Mouse (Mus musculus) MEL (cell line): ENCODE results near the gene Abca14. TPM values are rescaled to one million over a fixed set of nuclear protein-coding genes. Genes with fewer than 3 reads are reported as not detected.
"Not testable (repeated sequence)": the region's sequence is repeated elsewhere in the genome, so short reads cannot be mapped to it uniquely, and the experiment has no call there.

Experiments used
- DNase-seq: peaks from one replicate; pipeline ENCODE4 v3.0.0; 2011; ENCODE audit warnings: low read depth, low spot score
- H3K27ac ChIP-seq: 2 replicates; pipeline ENCODE4 v1.5.1; 2012; ENCODE audit warnings: low read depth, mild to moderate bottlenecking, control low read depth, low read length, moderate library complexity; ENCODE audit not compliant: control insufficient read depth
- H3K27me3 ChIP-seq, 2 experiments: fragments of 150-350 bp in 1 of 2; sonication (generic) in 1 of 2; 2 replicates each; pipeline ENCODE4 v1.6.1; 2012; ENCODE audit warnings: low read length in 2 of 2, mild to moderate bottlenecking in 2 of 2, improper control_type of control experiment in 1 of 2, moderate library complexity in 1 of 2; ENCODE audit not compliant: insufficient read depth in 2 of 2, control insufficient read depth in 1 of 2
- H3K36me3 ChIP-seq, 2 experiments: 2 replicates each; pipeline ENCODE4 v1.6.1; 2012 to 2014; ENCODE audit warnings: low read length in 2 of 2, improper control_type of control experiment in 1 of 2, inconsistent platforms in 1 of 2, mild to moderate bottlenecking in 1 of 2; ENCODE audit not compliant: insufficient read depth in 2 of 2, control insufficient read depth in 1 of 2
- H3K4me1 ChIP-seq, 2 experiments: fragments of 150-350 bp in 1 of 2; sonication (generic) in 1 of 2; 2 replicates each; pipeline ENCODE4 v1.6.1; 2012; ENCODE audit warnings: low read length in 2 of 2, improper control_type of control experiment in 1 of 2, mild to moderate bottlenecking in 1 of 2; ENCODE audit not compliant: insufficient read depth in 2 of 2, control insufficient read depth in 1 of 2
- H3K4me3 ChIP-seq, 2 experiments: fragments of 150-350 bp in 1 of 2; sonication (generic) in 1 of 2; 2 replicates each; pipeline ENCODE4 v1.5.1; 2012; ENCODE audit warnings: low read depth in 2 of 2, low read length in 2 of 2, mild to moderate bottlenecking in 2 of 2, moderate library complexity in 2 of 2, control low read depth in 1 of 2, improper control_type of control experiment in 1 of 2; ENCODE audit not compliant: control insufficient read depth in 1 of 2, insufficient read depth in 1 of 2
- H3K79me2 ChIP-seq: 2 replicates; pipeline ENCODE4 v1.6.1; 2012; ENCODE audit warnings: mild to moderate bottlenecking, low read length, moderate library complexity; ENCODE audit not compliant: control insufficient read depth, poor library complexity, insufficient read depth
- H3K9ac ChIP-seq: 2 replicates; pipeline ENCODE4 v1.6.1; 2012; ENCODE audit warnings: low read depth, mild to moderate bottlenecking, control low read depth, low read length, moderate library complexity; ENCODE audit not compliant: control insufficient read depth, poor library complexity, severe bottlenecking
- H3K9me3 ChIP-seq: fragments of 150-350 bp; sonication (generic); replicated peaks from 2 replicates; pipeline ENCODE4 v1.6.1; 2012; ENCODE audit warnings: mild to moderate bottlenecking, low read length, improper control_type of control experiment, moderate library complexity; ENCODE audit not compliant: insufficient read depth
- E2F4 ChIP-seq: IDR thresholded peaks from 2 replicates; pipeline ENCODE4 v1.6.1; 2011; ENCODE audit warnings: low read depth, low read length, improper control_type of control experiment, borderline replicate concordance
- EP300 ChIP-seq, 2 experiments: IDR thresholded peaks; 2 replicates each; pipeline ENCODE4 v1.6.1; 2011; ENCODE audit warnings: improper control_type of control experiment in 2 of 2, low read length in 2 of 2, low read depth in 1 of 2, mild to moderate bottlenecking in 1 of 2
- GABPA ChIP-seq: IDR thresholded peaks from 2 replicates; pipeline ENCODE4 v1.6.1; 2012; ENCODE audit warnings: low read depth, mild to moderate bottlenecking, inconsistent platforms, low read length, improper control_type of control experiment, moderate library complexity
- GATA1 ChIP-seq: IDR thresholded peaks from 2 replicates; pipeline ENCODE4 v1.6.1; 2011; ENCODE audit warnings: low read depth, low read length, improper control_type of control experiment
- KAT2A ChIP-seq: conservative IDR thresholded peaks from 2 replicates; pipeline ENCODE4 v1.6.1; 2012; ENCODE audit warnings: low read depth, low read length, improper control_type of control experiment, inconsistent platforms
- MAFK ChIP-seq: IDR thresholded peaks from 2 replicates; pipeline ENCODE4 v1.6.1; 2011; ENCODE audit warnings: low read depth, mild to moderate bottlenecking, low read length, improper control_type of control experiment, borderline replicate concordance
- MAX ChIP-seq: IDR thresholded peaks from 2 replicates; pipeline ENCODE4 v1.6.1; 2011; ENCODE audit warnings: low read length, improper control_type of control experiment
- MAZ ChIP-seq: IDR thresholded peaks from 2 replicates; pipeline ENCODE4 v1.6.1; 2012; ENCODE audit warnings: low read depth, mild to moderate bottlenecking, inconsistent platforms, low read length, improper control_type of control experiment
- MEF2A ChIP-seq: IDR thresholded peaks from 2 replicates; pipeline ENCODE4 v1.6.1; 2014; ENCODE audit warnings: low read depth, mild to moderate bottlenecking, inconsistent platforms, low read length, improper control_type of control experiment; ENCODE audit not compliant: poor library complexity, insufficient replicate concordance, severe bottlenecking; ENCODE audit errors: extremely low read depth
- MYC ChIP-seq: IDR thresholded peaks from 2 replicates; pipeline ENCODE4 v1.6.1; 2011; ENCODE audit warnings: low read depth, mild to moderate bottlenecking, low read length, improper control_type of control experiment, moderate library complexity
- NELFE ChIP-seq: IDR thresholded peaks from 2 replicates; pipeline ENCODE4 v1.6.1; 2011; ENCODE audit warnings: low read depth, low read length, improper control_type of control experiment
- POLR2AphosphoS2 ChIP-seq: IDR thresholded peaks from 2 replicates; pipeline ENCODE4 v1.6.1; 2011; ENCODE audit warnings: low read length, improper control_type of control experiment
- TAL1 ChIP-seq: IDR thresholded peaks from 2 replicates; pipeline ENCODE4 v1.6.1; 2012; ENCODE audit warnings: mild to moderate bottlenecking, inconsistent platforms, low read length, moderate library complexity, mixed read lengths
- TBP ChIP-seq: IDR thresholded peaks from 2 replicates; pipeline ENCODE4 v1.8.0; 2011; ENCODE audit warnings: low read depth, low read length, improper control_type of control experiment
- TCF12 ChIP-seq: IDR thresholded peaks from 2 replicates; pipeline ENCODE4 v1.6.1; 2014; ENCODE audit warnings: low read depth, mild to moderate bottlenecking, inconsistent platforms, low read length, improper control_type of control experiment, moderate library complexity
- USF1 ChIP-seq: IDR thresholded peaks from 2 replicates; pipeline ENCODE4 v1.6.1; 2014; ENCODE audit warnings: low read depth, mild to moderate bottlenecking, inconsistent platforms, low read length, improper control_type of control experiment, moderate library complexity
- USF2 ChIP-seq, 2 experiments: IDR thresholded peaks; 2 replicates each; pipeline ENCODE4 v1.6.1; 2011 to 2012; ENCODE audit warnings: improper control_type of control experiment in 2 of 2, low read length in 2 of 2, borderline replicate concordance in 1 of 2, inconsistent platforms in 1 of 2, low read depth in 1 of 2, mild to moderate bottlenecking in 1 of 2; ENCODE audit not compliant: insufficient read depth in 1 of 2
- ZC3H11A ChIP-seq: IDR thresholded peaks from 2 replicates; pipeline ENCODE4 v1.6.1; 2012; ENCODE audit warnings: low read depth, mild to moderate bottlenecking, inconsistent platforms, low read length, improper control_type of control experiment
- ZKSCAN1 ChIP-seq: IDR thresholded peaks from 2 replicates; pipeline ENCODE4 v1.6.1; 2012; ENCODE audit warnings: low read depth, mild to moderate bottlenecking, inconsistent platforms, low read length, improper control_type of control experiment, moderate library complexity
- ZNF384 ChIP-seq: IDR thresholded peaks from 2 replicates; pipeline ENCODE4 v1.6.1; 2012; ENCODE audit warnings: low read depth, mild to moderate bottlenecking, inconsistent platforms, low read length, improper control_type of control experiment
- polyA plus RNA-seq, 2 experiments: library from polyadenylated mRNA; stranded (reverse) in 1 of 2; unstranded in 1 of 2; fragments of >175 nt in 1 of 2; fragments of >200 nt in 1 of 2; gene quantifications; 2 replicates each; pipeline versions ENCODE4 v1.2.1 to v1.2.4; 2012; ENCODE audit warnings: low replicate concordance in 2 of 2, low read depth in 1 of 2; ENCODE audit not compliant: insufficient read length in 2 of 2, insufficient read depth in 1 of 2, missing spikeins in 1 of 2
- total RNA-seq: library from RNA; depleted of rRNA; stranded (reverse); fragments of 300-350 nt; gene quantifications from 2 replicates; pipeline ENCODE4 v1.2.3, GENCODE M21; 2012

Abca14 gene
- total and polyA plus RNA-seq, 3 experiments: not detected

DNA sequence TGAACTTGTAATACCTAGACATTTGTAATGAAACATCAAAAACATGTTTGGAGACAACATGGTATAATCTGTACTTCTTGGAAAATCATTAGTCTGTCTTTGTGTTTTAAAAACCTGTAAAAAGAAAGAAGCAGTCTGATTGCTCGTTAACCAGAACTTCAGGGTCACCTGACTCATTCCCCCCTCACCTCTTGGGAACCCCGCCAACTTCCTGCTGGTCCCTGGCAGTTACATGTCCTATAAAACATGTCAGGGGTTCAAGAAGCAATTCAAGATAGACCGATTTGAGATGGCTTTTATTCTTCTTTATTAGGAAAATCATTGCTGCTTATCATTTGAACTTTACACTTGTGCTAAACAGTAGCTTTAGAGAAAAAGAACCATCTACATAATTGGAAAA lies 81.5 kb downstream of the Abca14 start:
- no peak overlapping the region for H3K27ac ChIP-seq
- TF ChIP-seq GABPA: no peak
- no peak for TF ChIP-seq TAL1
- no peak for TF ChIP-seq MAX
- no peak for TF ChIP-seq GATA1
- TF ChIP-seq ZNF384: no peak
- no peak for TF ChIP-seq EP300 (IDR thresholded peaks at IDR 0.05; ENCODE audit: low read depth in 1 of 2, low read length in 2 of 2)
- TF ChIP-seq MAFK: no peak
- TF ChIP-seq KAT2A: no peak
- no peak for TF ChIP-seq TBP
- TF ChIP-seq TCF12: no peak
- TF ChIP-seq, all 39 proteins: peak for 0
- Histone ChIP-seq H3K4me3 (no peak overlapping the region), H3K9me3 (no peaks in the 10 kb centered on the region), H3K9ac (no peak overlapping the region), H3K79me2 (no peaks in the 10 kb centered on the region), H3K36me3 (no peaks in the 10 kb centered on the region), H3K4me1 (no peaks in the 10 kb centered on the region), H3K27me3 (no peaks in the 10 kb centered on the region)
- no peak for DNase-seq

DNA sequence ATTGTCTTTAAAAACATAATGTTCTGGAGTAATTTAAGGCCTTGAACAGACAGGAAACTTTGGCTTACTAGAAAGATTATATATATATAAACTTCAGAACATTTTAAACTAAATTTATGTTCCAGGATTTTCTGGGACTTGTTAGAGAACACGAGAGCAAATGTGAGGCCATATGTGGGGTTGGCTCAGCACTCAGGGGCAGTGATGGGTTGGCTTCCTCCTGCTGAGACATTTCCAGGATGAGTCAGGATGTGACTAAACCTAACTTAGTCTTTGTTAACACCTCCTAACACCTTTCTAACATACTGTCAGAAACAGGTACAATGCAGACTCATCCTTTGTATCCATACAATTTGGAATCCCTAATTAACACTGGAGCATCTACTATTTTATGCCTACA lies 112.3 kb downstream of the Abca14 start:
- no peak overlapping the region for H3K9ac ChIP-seq
- no peaks in the 10 kb centered on the region for H3K27me3 ChIP-seq
- H3K27ac ChIP-seq: no peak overlapping the region
- DNase-seq: no peak
- no peak overlapping the region for H3K4me3 ChIP-seq
- no peaks in the 10 kb centered on the region for H3K36me3 ChIP-seq
- no peaks in the 10 kb centered on the region for H3K9me3 ChIP-seq
- H3K4me1 ChIP-seq: no peaks in the 10 kb centered on the region
- TF ChIP-seq NELFE (no peak), MEF2A (no peak), USF1 (no peak), MAX (no peak), E2F4 (no peak), USF2 (IDR thresholded peaks at IDR 0.05; ENCODE audit: borderline replicate concordance in 1 of 2, insufficient read depth in 1 of 2, low read depth in 1 of 2, low read length in 2 of 2) (no peak), TBP (no peak)
- H3K79me2 ChIP-seq: no peaks in the 10 kb centered on the region

GRCm38 (mm10) chr7:120322963-120323362 lies 119.2 kb downstream of the Abca14 start:
- no peaks in the 10 kb centered on the region for H3K9me3 ChIP-seq
- no peak for TF ChIP-seq TAL1
- no peak for TF ChIP-seq ZKSCAN1
- TF ChIP-seq POLR2AphosphoS2: no peak
- TF ChIP-seq MAZ: no peak
- TF ChIP-seq ZC3H11A: no peak
- TF ChIP-seq MEF2A: no peak
- TF ChIP-seq MYC: no peak
- no peak for TF ChIP-seq EP300 (IDR thresholded peaks at IDR 0.05; ENCODE audit: low read depth in 1 of 2, low read length in 2 of 2)
- TF ChIP-seq, all 39 proteins: peak for 0
- H3K4me1 ChIP-seq: no peaks in the 10 kb centered on the region
- H3K79me2 ChIP-seq: no peaks in the 10 kb centered on the region
- no peak for DNase-seq
- H3K9ac ChIP-seq: no peak overlapping the region
- no peaks in the 10 kb centered on the region for H3K27me3 ChIP-seq
- no peaks in the 10 kb centered on the region for H3K36me3 ChIP-seq
- no peak overlapping the region for H3K27ac ChIP-seq
- H3K4me3 ChIP-seq: no peak overlapping the region

GRCm38 (mm10) chr7:120325911-120326310 lies 122.2 kb downstream of the Abca14 start:
- H3K79me2 ChIP-seq, H3K27me3 ChIP-seq, H3K9me3 ChIP-seq, DNase-seq, H3K4me1 ChIP-seq, H3K9ac ChIP-seq, H3K36me3 ChIP-seq, H3K27ac ChIP-seq, H3K4me3 ChIP-seq: not testable (repeated sequence)
